Mouse (Mus musculus) telencephalon, adult 2 months (tissue): ENCODE measurements around the gene Pcnx4.

Experiments used
- DNase-seq: peaks from one replicate; pipeline ENCODE4 v3.0.0-alpha.2; 2011; ENCODE audit warnings: low read depth, low spot score

Pcnx4 gene

GRCm38 (mm10) chr12:72536021-72536597 is at the start of gene Pcnx4:
TSS of gene Pcnx4 (plus strand) at chr12:72536383.
- peak; percentile 96 for DNase-seq

GRCm38 (mm10) chr12:72487498-72487897 is 48.7 kb upstream of the Pcnx4 start:
- no peak for DNase-seq

- no peak for DNase-seq
These were observed 46.2 kb upstream of the Pcnx4 start for GRCm38 (mm10) chr12:72489995-72490394.

GRCm38 (mm10) chr12:72491063-72491719 is 45.0 kb upstream of the Pcnx4 start:
- DNase-seq = no peak

- DNase-seq = no peak
These were observed 39.1 kb upstream of the Pcnx4 start for GRCm38 (mm10) chr12:72496866-72497600.

GRCm38 (mm10) chr12:72509606-72510005 is 26.6 kb upstream of the Pcnx4 start:
- DNase-seq = no peak

GRCm38 (mm10) chr12:72515446-72515845 is 20.7 kb upstream of the Pcnx4 start:
- DNase-seq = peak; percentile 13

- DNase-seq = no peak
These were observed 18.0 kb upstream of the Pcnx4 start for GRCm38 (mm10) chr12:72518114-72518728.

GRCm38 (mm10) chr12:72519352-72519751 is 16.8 kb upstream of the Pcnx4 start:
- DNase-seq = no peak

GRCm38 (mm10) chr12:72519855-72520254 is 16.3 kb upstream of the Pcnx4 start:
- DNase-seq = no peak

GRCm38 (mm10) chr12:72520645-72521044 is 15.5 kb upstream of the Pcnx4 start:
- peak; percentile 6 for DNase-seq

- DNase-seq = no peak
These were observed 10.6 kb upstream of the Pcnx4 start for GRCm38 (mm10) chr12:72525588-72525987.

GRCm38 (mm10) chr12:72532303-72532702 is 3.9 kb upstream of the Pcnx4 start:
- DNase-seq = no peak

GRCm38 (mm10) chr12:72533986-72534385 is 2.2 kb upstream of the Pcnx4 start:
- DNase-seq = no peak

- DNase-seq = no peak
These were observed 584 bp upstream of the Pcnx4 start for GRCm38 (mm10) chr12:72535599-72535998.

- peak; percentile 69 for DNase-seq
These were observed 2.4 kb downstream of the Pcnx4 start for GRCm38 (mm10) chr12:72538571-72538970.

GRCm38 (mm10) chr12:72554347-72554746 is 18.2 kb downstream of the Pcnx4 start:
- DNase-seq = no peak

GRCm38 (mm10) chr12:72564281-72564795 is 28.2 kb downstream of the Pcnx4 start:
- no peak for DNase-seq

GRCm38 (mm10) chr12:72582021-72582420 is 45.8 kb downstream of the Pcnx4 start:
- DNase-seq = no peak

GRCm38 (mm10) chr12:72583099-72583498 is 46.9 kb downstream of the Pcnx4 start:
- DNase-seq = no peak

GRCm38 (mm10) chr12:72585339-72585738 is 49.2 kb downstream of the Pcnx4 start:
- no peak for DNase-seq

GRCm38 (mm10) chr12:72592991-72593390 is 56.8 kb downstream of the Pcnx4 start:
- DNase-seq = no peak
